Mouse (Mus musculus): Measurements from ENCODE around the gene Megf9. TPM values are rescaled to one million over a fixed set of nuclear protein-coding genes. Genes with fewer than 3 reads are reported as not detected.
A peak's percentile ranks its signal among the peaks of the same experiment; 100 is the strongest.

Megf9 gene
- polyA plus RNA-seq (2016; fragmentation: Nextera tagmentation; extraction: Ambion mirVana) = 6.3 and 10.3 TPM in 2 replicates

- peak; percentile 95 for DNase-seq (ENCODE audit: low spot score)
- Histone ChIP-seq H3K27me3 (ENCODE audit: low read depth, poor library complexity, severe bottlenecking) (no peaks in the 10 kb centered on the region), H3K27ac (peak within 1 kb of the TSS; percentile 99), H3K9me3 (replicated peaks) (no peaks in the 10 kb centered on the region), H3K36me3 (no peaks in the 10 kb centered on the region), H3K4me1 (peaks cover 33% of the 10 kb centered on the region), H3K4me3 (peak within 1 kb of the TSS; percentile 80)
- under 1% methylated on average over 45 of the region's 46 CpGs for WGBS
Observed at GRCm38 (mm10) chr4:70534891-70535269, at the start of gene Megf9. Gene Megf9 (minus strand): TSS chr4:70534995.

- WGBS = 56% methylated on average over 3 of the region's 3 CpGs
- H3K4me1 ChIP-seq = peaks cover 4% of the 10 kb centered on the region; the same call in 1 of the 2 replicates
- H3K27ac ChIP-seq = no peak overlapping the region
- no peak overlapping the region for H3K4me3 ChIP-seq
- DNase-seq (ENCODE audit: low spot score) = no peak
- no peaks in the 10 kb centered on the region for H3K36me3 ChIP-seq
- no peaks in the 10 kb centered on the region for H3K9me3 ChIP-seq (replicated peaks)
- no peaks in the 10 kb centered on the region for H3K27me3 ChIP-seq (ENCODE audit: low read depth, poor library complexity, severe bottlenecking)
Observed at GRCm38 (mm10) chr4:70579654-70580053, 44.9 kb upstream of the Megf9 start.

DNA sequence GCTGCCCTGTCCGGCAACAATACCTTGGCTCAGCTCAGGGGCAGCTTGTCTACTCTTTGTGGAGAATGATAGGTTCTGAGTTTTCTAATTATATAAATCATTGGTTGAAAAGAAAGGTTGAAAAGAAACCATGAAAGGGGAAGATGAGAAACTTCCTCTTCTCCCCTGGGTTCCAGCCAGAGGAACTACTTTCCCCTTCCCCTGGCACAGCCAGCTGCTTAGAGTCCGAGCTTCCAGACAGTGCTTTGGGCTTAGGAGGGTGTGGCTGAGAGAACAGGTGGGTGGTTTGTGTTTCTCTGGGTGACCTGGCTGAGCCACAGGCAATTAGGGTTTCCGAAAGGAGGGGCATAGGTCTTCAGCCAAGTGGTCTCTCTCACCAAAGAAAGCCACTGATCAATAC, 43.5 kb upstream of the Megf9 start:
- no peaks in the 10 kb centered on the region for H3K36me3 ChIP-seq
- no peak for DNase-seq (ENCODE audit: low spot score)
- H3K9me3 ChIP-seq (replicated peaks) = no peaks in the 10 kb centered on the region
- WGBS = 74% methylated on average over 3 of the region's 3 CpGs
- H3K4me3 ChIP-seq = no peak overlapping the region
- no peaks in the 10 kb centered on the region for H3K27me3 ChIP-seq (ENCODE audit: low read depth, poor library complexity, severe bottlenecking)
- H3K27ac ChIP-seq = no peak overlapping the region
- peaks cover 4% of the 10 kb centered on the region; the same call in 1 of the 2 replicates for H3K4me1 ChIP-seq

- Histone ChIP-seq H3K4me3 (no peak overlapping the region), H3K27ac (no peak overlapping the region), H3K4me1 (peaks cover 4% of the 10 kb centered on the region; the same call in 1 of the 2 replicates), H3K27me3 (ENCODE audit: low read depth, poor library complexity, severe bottlenecking) (no peaks in the 10 kb centered on the region), H3K9me3 (replicated peaks) (no peaks in the 10 kb centered on the region), H3K36me3 (no peaks in the 10 kb centered on the region)
- DNase-seq (ENCODE audit: low spot score) = no peak
Observed at GRCm38 (mm10) chr4:70576096-70576495, 41.3 kb upstream of the Megf9 start.

DNA sequence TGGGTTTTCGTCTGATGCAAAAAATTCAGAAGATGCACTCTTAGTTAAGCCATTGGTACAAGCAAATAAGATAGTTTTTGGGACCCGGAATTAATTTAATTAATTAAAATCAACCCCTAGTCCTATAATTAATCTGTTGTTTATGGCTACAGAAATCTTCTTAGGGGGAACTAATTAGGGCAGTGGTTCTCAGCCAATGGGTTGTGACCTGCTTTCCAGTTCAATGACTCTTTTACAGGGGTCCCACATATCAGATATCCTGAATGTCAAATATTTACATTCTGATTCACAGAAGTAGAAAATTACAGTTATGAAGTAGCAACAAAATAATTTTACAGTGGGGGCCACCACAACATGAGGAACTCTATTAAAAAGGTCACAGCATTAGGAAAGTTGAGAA, 39.1 kb upstream of the Megf9 start:
- Histone ChIP-seq H3K4me3 (no peak overlapping the region), H3K4me1 (peaks cover 4% of the 10 kb centered on the region; the same call in 1 of the 2 replicates), H3K27me3 (ENCODE audit: low read depth, poor library complexity, severe bottlenecking) (no peaks in the 10 kb centered on the region), H3K9me3 (replicated peaks) (no peaks in the 10 kb centered on the region), H3K36me3 (no peaks in the 10 kb centered on the region), H3K27ac (no peak overlapping the region)
- DNase-seq (ENCODE audit: low spot score) = no peak
- 90% methylated on average over 2 of the region's 2 CpGs for WGBS

DNA sequence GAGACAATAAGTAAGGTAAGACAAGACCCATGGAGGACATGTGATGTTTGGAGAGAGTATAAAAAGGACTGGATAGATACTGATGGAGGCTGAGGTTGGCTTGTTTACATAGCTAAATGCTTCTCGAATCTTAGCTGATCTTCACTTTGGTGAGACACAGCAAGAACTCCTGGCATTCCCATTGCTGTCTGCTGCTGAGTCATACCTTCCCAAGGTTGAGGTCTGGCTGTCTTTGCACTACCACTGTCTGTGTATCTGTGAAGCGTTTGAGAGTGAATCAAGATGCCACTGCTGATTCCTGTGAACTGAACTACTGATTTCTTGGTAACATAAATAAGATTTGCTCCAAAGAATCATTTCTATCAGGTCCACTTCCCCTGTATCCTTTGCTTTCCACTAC, 19.1 kb upstream of the Megf9 start:
- Histone ChIP-seq H3K9me3 (replicated peaks) (no peaks in the 10 kb centered on the region), H3K4me1 (no peaks in the 10 kb centered on the region), H3K27ac (no peak overlapping the region), H3K36me3 (no peaks in the 10 kb centered on the region), H3K4me3 (no peak overlapping the region), H3K27me3 (ENCODE audit: low read depth, poor library complexity, severe bottlenecking) (no peaks in the 10 kb centered on the region)
- DNase-seq (ENCODE audit: low spot score) = no peak
- WGBS = 76% methylated on average over 2 of the region's 2 CpGs

DNA sequence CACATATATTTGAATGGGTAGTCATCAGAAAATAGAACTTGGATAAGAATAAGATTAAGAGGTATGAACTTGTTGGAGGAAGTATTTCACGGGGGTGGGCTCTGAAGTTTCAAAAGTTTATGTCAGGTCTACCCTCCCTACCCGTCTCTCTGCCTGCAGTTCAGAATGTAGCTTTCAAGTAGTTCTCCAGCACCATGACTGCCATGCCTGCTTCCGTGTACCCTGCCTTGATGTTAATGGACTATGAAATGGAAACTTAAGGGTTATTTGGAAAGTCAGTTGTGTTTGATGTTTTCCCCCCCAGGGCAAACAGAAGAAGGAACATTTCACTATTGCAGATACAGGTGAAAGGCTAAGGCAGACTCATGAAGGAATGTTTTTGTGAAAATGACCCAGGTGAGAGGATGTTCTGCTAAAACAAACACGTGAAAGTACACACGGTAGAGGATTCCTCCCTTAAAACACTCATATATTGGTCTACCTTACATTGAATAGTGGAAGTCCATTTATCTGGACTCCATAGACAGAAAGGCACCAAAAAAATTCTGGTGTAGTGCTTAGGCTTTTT, 18.5 kb upstream of the Megf9 start:
- 86% methylated on average over 5 of the region's 5 CpGs for WGBS
- no peak for DNase-seq (ENCODE audit: low spot score)
- H3K4me1 ChIP-seq = no peaks in the 10 kb centered on the region
- no peaks in the 10 kb centered on the region for H3K36me3 ChIP-seq
- no peaks in the 10 kb centered on the region for H3K27me3 ChIP-seq (ENCODE audit: low read depth, poor library complexity, severe bottlenecking)
- no peak overlapping the region for H3K27ac ChIP-seq
- H3K9me3 ChIP-seq (replicated peaks) = no peaks in the 10 kb centered on the region
- H3K4me3 ChIP-seq = no peak overlapping the region

GRCm38 (mm10) chr4:70552120-70552519, 17.3 kb upstream of the Megf9 start:
- Histone ChIP-seq H3K4me3 (no peak overlapping the region), H3K27me3 (ENCODE audit: low read depth, poor library complexity, severe bottlenecking) (no peaks in the 10 kb centered on the region), H3K36me3 (no peaks in the 10 kb centered on the region), H3K4me1 (no peaks in the 10 kb centered on the region), H3K9me3 (replicated peaks) (no peaks in the 10 kb centered on the region), H3K27ac (no peak overlapping the region)
- no peak for DNase-seq (ENCODE audit: low spot score)
- 86% methylated on average over 4 of the region's 4 CpGs for WGBS

- WGBS = 93% methylated on average over 8 of the region's 8 CpGs
- no peak for DNase-seq (ENCODE audit: low spot score)
Observed at GRCm38 (mm10) chr4:70547411-70548148, 12.8 kb upstream of the Megf9 start.

GRCm38 (mm10) chr4:70545869-70546542, 11.2 kb upstream of the Megf9 start:
- H3K36me3 ChIP-seq = no peaks in the 10 kb centered on the region
- DNase-seq (ENCODE audit: low spot score) = no peak
- H3K9me3 ChIP-seq (replicated peaks) = no peaks in the 10 kb centered on the region
- H3K27ac ChIP-seq = no peak overlapping the region
- 40% methylated on average over 2 of the region's 2 CpGs for WGBS
- H3K4me1 ChIP-seq = no peaks in the 10 kb centered on the region
- H3K27me3 ChIP-seq (ENCODE audit: low read depth, poor library complexity, severe bottlenecking) = no peaks in the 10 kb centered on the region
- no peak overlapping the region for H3K4me3 ChIP-seq

More at GRCm38 (mm10) chr4:70547411-70548148, 12.8 kb upstream of the Megf9 start:
- no peak overlapping the region for H3K27ac ChIP-seq
- H3K36me3 ChIP-seq = no peaks in the 10 kb centered on the region
- H3K27me3 ChIP-seq (ENCODE audit: low read depth, poor library complexity, severe bottlenecking) = no peaks in the 10 kb centered on the region
- H3K9me3 ChIP-seq (replicated peaks) = no peaks in the 10 kb centered on the region
- H3K4me3 ChIP-seq = no peak overlapping the region
- no peaks in the 10 kb centered on the region for H3K4me1 ChIP-seq

- Histone ChIP-seq H3K4me3 (no peak overlapping the region), H3K4me1 (no peaks in the 10 kb centered on the region), H3K9me3 (replicated peaks) (no peaks in the 10 kb centered on the region), H3K27ac (no peak overlapping the region), H3K36me3 (no peaks in the 10 kb centered on the region), H3K27me3 (ENCODE audit: low read depth, poor library complexity, severe bottlenecking) (no peaks in the 10 kb centered on the region)
- 73% methylated on average over 3 of the region's 3 CpGs for WGBS
- no peak for DNase-seq (ENCODE audit: low spot score)
Observed at GRCm38 (mm10) chr4:70544390-70544789, 9.6 kb upstream of the Megf9 start.

- H3K27me3 ChIP-seq (ENCODE audit: low read depth, poor library complexity, severe bottlenecking) = no peaks in the 10 kb centered on the region
- no peak for DNase-seq (ENCODE audit: low spot score)
- no peaks in the 10 kb centered on the region for H3K36me3 ChIP-seq
- H3K4me3 ChIP-seq = no peak overlapping the region
- WGBS = 74% methylated on average over 2 of the region's 2 CpGs
- no peak overlapping the region for H3K27ac ChIP-seq
- no peaks in the 10 kb centered on the region for H3K9me3 ChIP-seq (replicated peaks)
- no peaks in the 10 kb centered on the region for H3K4me1 ChIP-seq
Observed at GRCm38 (mm10) chr4:70542387-70542786, 7.6 kb upstream of the Megf9 start.

DNA sequence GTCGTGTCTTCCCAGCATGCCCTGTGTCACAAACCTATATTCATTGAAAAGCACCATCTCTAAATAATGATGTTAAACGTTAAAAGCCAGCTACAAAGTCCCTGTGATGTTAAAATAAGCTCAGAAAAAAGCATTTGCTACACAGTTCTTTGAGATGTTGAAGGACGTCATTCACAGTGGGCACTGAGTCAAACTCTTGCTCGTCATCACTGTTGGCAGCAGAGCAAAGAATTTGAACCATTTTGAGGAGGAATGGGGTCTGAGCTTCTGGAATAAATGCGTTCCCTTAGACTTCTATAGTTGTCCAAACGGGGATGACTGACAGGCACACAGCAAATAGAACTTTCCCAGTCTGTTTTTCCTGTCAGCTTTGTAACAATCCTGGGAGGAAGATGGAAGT, 5.9 kb upstream of the Megf9 start:
- Histone ChIP-seq H3K9me3 (replicated peaks) (no peaks in the 10 kb centered on the region), H3K4me3 (no peak overlapping the region), H3K27ac (no peak overlapping the region), H3K36me3 (no peaks in the 10 kb centered on the region), H3K27me3 (ENCODE audit: low read depth, poor library complexity, severe bottlenecking) (no peaks in the 10 kb centered on the region), H3K4me1 (peaks cover 14% of the 10 kb centered on the region)
- DNase-seq (ENCODE audit: low spot score) = no peak
- WGBS = 84% methylated on average over 6 of the region's 6 CpGs
